Mouse (Mus musculus) spleen, adult 2 months (tissue): ENCODE measurements around the gene Pcx. TPM values are rescaled to one million over a fixed set of nuclear protein-coding genes. Genes with fewer than 3 reads are reported as not detected.

Experiments
- DNase-seq, 2 experiments: peaks; one replicate each; pipeline versions ENCODE4 v3.0.0 to v3.0.0-alpha.2; 2012 to 2021; ENCODE audit warnings: low spot score in 2 of 2, low read depth in 1 of 2
- H3K27ac ChIP-seq: fragments of 200-500 bp; 2 replicates; pipeline ENCODE4 v1.5.1; 2012; ENCODE audit warnings: low read length, inconsistent platforms; ENCODE audit not compliant: insufficient read depth
- H3K27me3 ChIP-seq: fragments of 200-500 bp; 2 replicates; pipeline ENCODE4 v1.6.1; 2012; ENCODE audit warnings: mild to moderate bottlenecking, moderate library complexity, low read length, inconsistent platforms; ENCODE audit not compliant: control insufficient read depth, insufficient read depth
- H3K36me3 ChIP-seq: fragments of 200-500 bp; 2 replicates; pipeline ENCODE4 v1.6.1; 2012; ENCODE audit warnings: mild to moderate bottlenecking, low read length, inconsistent platforms; ENCODE audit not compliant: control insufficient read depth, insufficient read depth
- H3K4me1 ChIP-seq: fragments of 200-500 bp; 2 replicates; pipeline ENCODE4 v1.6.1; 2011; ENCODE audit warnings: inconsistent platforms; ENCODE audit not compliant: control insufficient read depth, insufficient read depth, insufficient read length
- H3K4me3 ChIP-seq: fragments of 200-500 bp; 2 replicates; pipeline ENCODE4 v1.5.1; 2011; ENCODE audit warnings: mild to moderate bottlenecking, inconsistent platforms; ENCODE audit not compliant: insufficient read depth, insufficient read length; ENCODE audit errors: extremely low read depth
- CTCF ChIP-seq: fragments of 200-500 bp; IDR thresholded peaks from 2 replicates; pipeline ENCODE4 v1.5.1; 2011; ENCODE audit warnings: mild to moderate bottlenecking, inconsistent platforms; ENCODE audit not compliant: insufficient read depth, insufficient read length, insufficient replicate concordance; ENCODE audit errors: extremely low read depth
- POLR2A ChIP-seq: fragments of 200-500 bp; IDR thresholded peaks from 2 replicates; pipeline ENCODE4 v1.6.1; 2011; ENCODE audit warnings: low read depth, low read length, inconsistent platforms
- WGBS: fragments of 180-500 bp; shearing (Covaris S2); methylation state at CpG from one replicate; pipeline ENCODE4 v1.1.7; 2018; 5-methylcytosine and 5-hydroxymethylcytosine counted together
- polyA plus RNA-seq: library from polyadenylated mRNA; depleted of rRNA; stranded (reverse); fragments of >200 nt; gene quantifications from 2 replicates; pipeline ENCODE4 v1.2.3, GENCODE M21; 2012; rRNA removed

Pcx gene
- polyA plus RNA-seq, 1 experiment: 8.6 TPM

DNA sequence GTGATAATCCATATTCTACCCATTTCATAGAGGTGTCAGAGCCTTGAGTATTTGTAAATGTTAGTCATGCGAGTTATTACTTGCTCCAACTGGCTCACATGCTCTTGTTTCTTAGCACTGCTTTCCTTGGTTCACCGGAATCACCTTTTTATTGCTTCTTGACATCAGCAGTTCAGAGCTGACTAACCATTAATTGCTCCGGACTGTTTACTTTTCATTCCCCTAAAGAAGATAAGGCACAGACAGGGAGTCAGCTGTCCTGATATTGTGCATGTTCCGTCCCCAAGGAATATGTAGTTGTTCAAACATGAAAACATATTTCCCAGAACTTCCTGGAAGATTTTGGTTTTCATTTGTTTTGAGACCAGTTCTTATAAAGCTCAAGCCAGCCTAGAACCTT, 160.5 kb downstream of the Pcx start:
- H3K27ac ChIP-seq: no peak overlapping the region
- no peaks in the 10 kb centered on the region for H3K36me3 ChIP-seq
- 78% methylated on average over 4 of the region's 4 CpGs for WGBS
- no peaks in the 10 kb centered on the region for H3K4me1 ChIP-seq
- DNase-seq: no peak
- 0 out of 2 replicates have a peak, but pooled peaks cover 2% of the 10 kb centered on the region for H3K27me3 ChIP-seq
- no peak overlapping the region for H3K4me3 ChIP-seq
- TF ChIP-seq POLR2A (no peak), CTCF (no peak)

Other genes starting within 250 kb of the Pcx start
- gene Ssh3, start 241.3 kb upstream of the Pcx start, polyA plus RNA-seq: 43.3 and 51.1 TPM in 2 replicates
- 16.1 and 17.7 TPM in 2 replicates for gene Ankrd13d, start 227.3 kb upstream of the Pcx start, polyA plus RNA-seq
- gene Grk2, start 204.2 kb upstream of the Pcx start, polyA plus RNA-seq: 301 and 394 TPM in 2 replicates
- gene Kdm2a, start 112.2 kb upstream of the Pcx start, polyA plus RNA-seq: 98.9 and 115 TPM in 2 replicates
- gene Rhod, start 71.0 kb upstream of the Pcx start, polyA plus RNA-seq: 4.0 and 4.9 TPM in 2 replicates
- 0.68 and 0.85 TPM in 2 replicates for gene Syt12, start 33.0 kb upstream of the Pcx start, polyA plus RNA-seq
- gene 2010003K11Rik, start 11.9 kb upstream of the Pcx start, polyA plus RNA-seq: not detected in 2 replicates
- gene Lrfn4, start 105.2 kb downstream of the Pcx start, polyA plus RNA-seq: 3.0 and 4.0 TPM in 2 replicates
- gene Rce1, start 115.2 kb downstream of the Pcx start, polyA plus RNA-seq: 59.7 and 83.0 TPM in 2 replicates
- gene Gm960, start 188.2 kb downstream of the Pcx start, polyA plus RNA-seq: 0.42 TPM in 1 of 2 replicates, not detected in the other
- 0.16 and 0.20 TPM in 2 replicates for gene Sptbn2, start 200.7 kb downstream of the Pcx start, polyA plus RNA-seq
- gene Rbm4b, start 246.0 kb downstream of the Pcx start, polyA plus RNA-seq: 7.4 and 8.3 TPM in 2 replicates